Mouse (Mus musculus): ENCODE measurements at regions not wholly inside any gene's neighbourhood (a gene's known extent, or its start where the extent isn't known, plus 50 kb on each side); places are given as distances from the start of the nearest gene placed in this dataset.
A peak's percentile ranks its signal among the peaks of the same experiment; 100 is the strongest.
"Not testable (repeated sequence)": the region's sequence is repeated elsewhere in the genome, so short reads cannot be mapped to it uniquely, and the experiment has no call there.

DNA sequence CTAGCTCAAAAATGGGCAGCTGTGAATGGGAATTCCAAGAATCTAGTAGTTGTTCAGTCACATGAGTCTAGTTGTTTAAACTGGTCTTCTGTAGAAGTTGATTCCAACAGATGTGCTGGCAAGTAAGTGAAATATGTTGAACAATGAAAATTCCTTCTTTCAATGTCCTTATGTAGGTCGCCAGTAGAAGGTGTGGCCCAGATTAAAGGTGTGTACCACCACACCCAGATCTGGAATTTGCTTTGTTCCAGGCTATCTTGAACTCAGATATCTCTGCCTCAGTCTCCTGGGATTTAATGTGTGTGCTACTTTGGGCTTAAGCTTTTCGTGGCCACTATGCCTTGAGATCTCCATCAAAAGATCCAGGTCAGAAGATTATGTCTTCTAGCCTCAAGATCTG, 279.7 kb upstream of the Slc10a2 start:
- Histone ChIP-seq H3K4me2 (no peak overlapping the region), H3K27ac (no peak overlapping the region), H3K27me3 (replicated peaks) (no peaks in the 10 kb centered on the region), H3K4me3 (no peak overlapping the region), H3K4me1 (no peaks in the 10 kb centered on the region), H3K36me3 (replicated peaks) (no peaks in the 10 kb centered on the region), H3K9me3 (no peaks in the 10 kb centered on the region), H3K9ac (no peak overlapping the region)
- WGBS, result 78% methylated on average over 2 of the region's 2 CpGs
- ATAC-seq (replicated peaks), result no peak

DNA sequence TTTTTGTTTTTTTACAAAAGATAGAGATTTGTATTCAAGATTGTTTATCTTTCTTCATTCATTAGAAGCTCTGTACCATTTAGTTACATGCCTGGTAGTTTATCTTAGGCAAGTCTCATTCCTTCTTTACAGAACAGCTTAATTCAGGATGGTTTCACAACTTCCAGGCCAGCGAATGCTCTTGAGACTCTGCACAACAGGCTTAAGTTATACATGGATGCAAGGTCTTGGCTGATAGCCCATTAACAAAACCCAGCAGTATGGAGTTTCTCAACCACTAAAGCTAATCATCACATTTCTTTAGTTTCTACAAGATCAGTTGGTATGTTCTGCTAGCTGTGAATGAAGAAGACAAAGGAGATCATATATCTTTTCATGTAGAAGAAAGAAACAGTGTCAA, 272.9 kb upstream of the Slc10a2 start:
- Histone ChIP-seq H3K36me3 (replicated peaks) (no peaks in the 10 kb centered on the region), H3K9me3 (no peaks in the 10 kb centered on the region), H3K4me1 (no peaks in the 10 kb centered on the region), H3K4me2 (no peak overlapping the region), H3K9ac (no peak overlapping the region), H3K27ac (no peak overlapping the region), H3K27me3 (replicated peaks) (no peaks in the 10 kb centered on the region), H3K4me3 (no peak overlapping the region)
- ATAC-seq (replicated peaks), result no peak
- WGBS, result 92% methylated on average over 1 of the region's 1 CpGs

DNA sequence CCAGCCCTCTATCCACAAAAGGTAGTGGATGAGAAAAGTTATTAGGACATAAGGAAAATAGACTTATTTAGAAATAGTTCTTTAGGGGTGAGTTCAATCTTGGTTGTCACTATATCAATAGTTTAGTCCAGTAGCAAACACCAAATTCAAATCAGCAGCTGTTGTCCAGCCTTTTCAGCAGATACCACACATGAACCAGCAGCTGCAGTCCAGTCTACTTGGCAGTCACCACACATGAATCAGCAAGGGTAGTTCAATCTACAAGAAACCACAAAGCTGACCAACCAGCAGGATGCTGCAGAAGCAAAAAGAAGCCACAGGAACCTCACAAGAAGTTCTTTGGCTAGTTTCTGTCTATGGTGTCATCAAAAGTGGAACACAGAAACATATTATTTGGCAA, 234.8 kb upstream of the Slc10a2 start:
- H3K4me2 ChIP-seq, result no peak overlapping the region
- H3K4me3 ChIP-seq, result no peak overlapping the region
- no peaks in the 10 kb centered on the region for H3K4me1 ChIP-seq
- no peaks in the 10 kb centered on the region for H3K36me3 ChIP-seq (replicated peaks)
- H3K27ac ChIP-seq, result no peak overlapping the region
- H3K27me3 ChIP-seq (replicated peaks), result no peaks in the 10 kb centered on the region
- H3K9me3 ChIP-seq, result no peaks in the 10 kb centered on the region
- H3K9ac ChIP-seq, result no peak overlapping the region
- ATAC-seq (replicated peaks), result no peak

DNA sequence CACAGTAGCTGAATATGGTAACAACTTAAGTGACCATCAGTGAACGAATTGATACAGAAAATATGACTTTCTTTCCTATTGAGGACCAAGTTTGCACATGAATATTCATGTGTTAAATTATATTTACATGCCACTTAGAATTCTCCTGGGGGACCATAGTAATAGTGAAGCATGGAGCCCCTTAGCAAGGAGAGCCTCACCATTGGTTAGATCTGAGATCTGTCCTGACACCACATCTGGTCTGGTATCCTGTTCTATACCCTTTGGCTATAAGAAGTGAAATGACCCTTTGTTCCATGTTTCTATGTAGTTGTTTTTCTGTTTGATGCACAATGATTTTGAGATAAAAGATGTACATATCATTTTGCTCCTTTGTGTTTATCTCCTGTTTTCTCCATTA, 209.4 kb upstream of the Slc10a2 start:
- H3K4me1 ChIP-seq, result no peaks in the 10 kb centered on the region
- H3K27me3 ChIP-seq (replicated peaks), result no peaks in the 10 kb centered on the region
- H3K36me3 ChIP-seq (replicated peaks), result no peaks in the 10 kb centered on the region
- H3K27ac ChIP-seq, result no peak overlapping the region
- H3K4me3 ChIP-seq, result no peak overlapping the region
- WGBS, result 71% methylated on average over 1 of the region's 1 CpGs
- no peak for ATAC-seq (replicated peaks)
- H3K9ac ChIP-seq, result no peak overlapping the region
- no peaks in the 10 kb centered on the region for H3K9me3 ChIP-seq
- H3K4me2 ChIP-seq, result no peak overlapping the region

DNA sequence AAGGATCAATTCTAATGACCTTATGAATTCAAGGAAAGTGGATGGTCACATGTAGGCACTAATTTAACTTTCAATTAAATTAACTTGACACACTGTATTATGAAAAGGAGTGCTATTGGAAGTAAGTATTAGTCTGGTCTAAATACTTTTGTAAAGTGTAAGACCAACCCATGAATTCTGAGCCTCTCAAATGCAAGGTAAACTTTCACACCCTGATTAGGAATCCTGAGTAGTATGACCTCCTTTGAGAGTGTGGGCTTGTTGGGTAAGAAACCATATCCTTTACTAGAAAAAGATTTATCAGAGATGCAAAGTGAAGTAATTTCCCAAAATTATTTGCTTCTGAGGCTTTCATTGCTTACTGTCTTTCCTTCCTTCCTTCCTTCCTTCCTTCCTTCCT, 194.8 kb upstream of the Slc10a2 start:
- H3K4me1 ChIP-seq, result no peaks in the 10 kb centered on the region
- H3K27me3 ChIP-seq (replicated peaks), result no peaks in the 10 kb centered on the region
- ATAC-seq (replicated peaks), result no peak
- no peak overlapping the region for H3K9ac ChIP-seq
- H3K4me2 ChIP-seq, result no peak overlapping the region
- no peak overlapping the region for H3K4me3 ChIP-seq
- H3K36me3 ChIP-seq (replicated peaks), result no peaks in the 10 kb centered on the region
- no peak overlapping the region for H3K27ac ChIP-seq
- H3K9me3 ChIP-seq, result no peaks in the 10 kb centered on the region

DNA sequence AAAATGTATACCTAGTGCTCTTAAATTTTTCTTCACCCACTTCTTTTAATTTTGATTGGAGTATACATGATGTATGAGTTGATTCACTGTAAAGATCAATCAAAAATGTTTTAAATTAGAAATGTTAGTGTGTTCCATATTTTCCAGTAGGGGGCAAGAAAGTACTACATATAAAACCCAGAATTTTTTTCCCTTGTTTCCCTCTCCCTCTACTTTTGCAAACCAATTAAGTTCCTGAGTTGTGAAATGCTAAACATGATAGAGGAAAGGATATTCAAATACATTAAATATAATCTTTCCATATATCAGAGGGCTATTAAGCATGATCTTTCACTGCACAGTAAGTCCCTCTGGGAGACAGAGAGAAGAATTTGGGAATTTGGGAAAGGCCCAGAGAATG, 192.0 kb upstream of the Slc10a2 start:
- Histone ChIP-seq H3K4me2 (no peak overlapping the region), H3K9ac (no peak overlapping the region), H3K27ac (no peak overlapping the region), H3K27me3 (replicated peaks) (no peaks in the 10 kb centered on the region), H3K4me1 (no peaks in the 10 kb centered on the region), H3K36me3 (replicated peaks) (no peaks in the 10 kb centered on the region), H3K4me3 (no peak overlapping the region), H3K9me3 (no peaks in the 10 kb centered on the region)
- ATAC-seq (replicated peaks), result 0 out of 2 replicates have a peak, but pooled peaks have one; percentile 33

DNA sequence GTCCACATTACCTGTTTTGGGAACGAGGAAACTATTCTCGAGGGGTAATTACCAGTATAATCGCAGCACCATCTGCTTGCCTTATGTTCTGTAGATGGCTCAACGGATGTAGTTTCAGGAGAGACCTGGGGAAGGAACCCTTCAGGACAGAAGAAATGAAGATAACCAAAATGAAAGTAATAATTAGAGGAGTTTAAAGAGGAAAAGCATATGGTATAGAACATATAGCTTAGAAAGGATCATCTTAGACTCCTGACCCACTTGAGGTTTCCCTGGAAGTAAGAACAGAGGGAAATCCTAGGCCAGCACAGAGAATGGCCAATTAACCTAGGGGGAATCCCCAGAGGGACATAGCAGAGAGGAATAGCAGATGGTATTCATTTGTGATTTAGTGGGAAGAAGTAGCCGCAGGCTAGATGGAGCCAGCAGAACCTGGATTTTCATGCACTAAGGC, 180.6 kb upstream of the Slc10a2 start:
- H3K9ac ChIP-seq, result no peak overlapping the region
- no peak; the same call in 1 of the 2 replicates for ATAC-seq (replicated peaks)
- H3K9me3 ChIP-seq, result no peaks in the 10 kb centered on the region
- no peaks in the 10 kb centered on the region for H3K36me3 ChIP-seq (replicated peaks)
- no peak overlapping the region for H3K27ac ChIP-seq
- H3K4me3 ChIP-seq, result no peak overlapping the region
- no peak overlapping the region for H3K4me2 ChIP-seq
- WGBS, result 56% methylated on average over 5 of the region's 5 CpGs
- H3K27me3 ChIP-seq (replicated peaks), result no peaks in the 10 kb centered on the region
- H3K4me1 ChIP-seq, result no peaks in the 10 kb centered on the region

DNA sequence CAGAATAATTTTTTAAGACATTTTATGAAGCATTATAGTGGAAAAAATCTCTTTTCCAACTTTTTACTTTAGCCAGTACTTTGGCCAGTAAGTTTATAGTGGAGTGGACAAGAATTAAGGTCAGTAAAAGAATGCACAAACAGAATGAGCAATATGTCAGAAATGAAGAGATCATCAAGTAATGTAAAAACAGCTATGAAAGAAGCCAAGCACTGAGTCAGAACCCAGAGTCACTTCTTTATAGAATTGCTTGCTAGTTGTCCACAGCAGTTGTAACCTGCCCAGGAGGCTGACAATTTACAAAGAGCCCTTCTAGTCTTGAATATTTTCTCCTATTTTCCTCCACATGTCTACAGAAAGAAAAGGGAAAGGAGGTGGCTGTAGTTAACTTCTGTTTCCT, 178.6 kb upstream of the Slc10a2 start:
- no peak overlapping the region for H3K4me3 ChIP-seq
- H3K4me1 ChIP-seq, result no peaks in the 10 kb centered on the region
- no peaks in the 10 kb centered on the region for H3K9me3 ChIP-seq
- H3K36me3 ChIP-seq (replicated peaks), result no peaks in the 10 kb centered on the region
- no peak overlapping the region for H3K27ac ChIP-seq
- no peaks in the 10 kb centered on the region for H3K27me3 ChIP-seq (replicated peaks)
- no peak for ATAC-seq (replicated peaks)
- no peak overlapping the region for H3K4me2 ChIP-seq
- no peak overlapping the region for H3K9ac ChIP-seq

DNA sequence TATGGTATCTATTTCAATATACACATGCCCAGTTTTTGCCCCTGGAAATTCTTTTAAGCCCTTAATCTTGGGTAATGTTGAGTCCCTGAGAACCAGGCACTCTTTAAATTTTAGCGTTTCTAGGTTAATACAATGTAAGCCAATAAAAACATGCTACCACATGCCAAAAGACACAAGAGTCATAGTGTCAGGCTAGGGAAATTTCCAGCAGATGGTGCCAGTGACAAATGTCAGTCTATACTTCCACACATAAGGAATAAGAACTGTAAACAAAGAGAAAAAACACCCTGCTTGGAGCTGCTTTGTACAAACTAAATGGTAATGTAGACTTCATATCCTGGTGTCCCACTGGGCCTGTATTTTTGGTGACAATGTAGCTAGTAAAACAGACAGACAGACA, 157.2 kb upstream of the Slc10a2 start:
- H3K27me3 ChIP-seq (replicated peaks), result no peaks in the 10 kb centered on the region
- no peak for ATAC-seq (replicated peaks)
- no peaks in the 10 kb centered on the region for H3K4me1 ChIP-seq
- no peak overlapping the region for H3K4me3 ChIP-seq
- H3K36me3 ChIP-seq (replicated peaks), result no peaks in the 10 kb centered on the region
- H3K4me2 ChIP-seq, result no peak overlapping the region
- H3K9ac ChIP-seq, result no peak overlapping the region
- no peak overlapping the region for H3K27ac ChIP-seq
- H3K9me3 ChIP-seq, result no peaks in the 10 kb centered on the region
- 84% methylated on average over 1 of the region's 1 CpGs for WGBS

DNA sequence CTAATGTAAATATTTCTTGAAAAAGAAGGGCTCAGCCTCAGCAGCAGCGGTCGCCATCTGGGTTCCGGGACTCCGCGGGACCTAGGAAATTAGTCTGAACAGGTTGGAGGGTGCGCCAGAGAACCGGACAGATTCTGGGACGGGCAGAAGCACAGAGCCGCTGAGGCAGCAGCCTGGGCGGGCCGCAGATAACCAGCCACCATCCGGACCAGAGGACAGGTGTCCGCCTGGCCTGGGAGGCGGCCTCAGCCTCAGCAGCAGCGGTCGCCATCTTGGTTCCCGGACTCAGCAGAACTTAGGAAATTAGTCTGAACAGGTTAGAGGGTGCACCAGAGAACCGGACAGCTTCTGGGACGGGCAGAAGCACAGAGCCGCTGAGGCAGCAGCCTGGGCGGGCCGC, 136.7 kb upstream of the Slc10a2 start:
- H3K27ac ChIP-seq; H3K27me3 ChIP-seq (replicated peaks); H3K4me3 ChIP-seq; H3K4me2 ChIP-seq; H3K9ac ChIP-seq; H3K36me3 ChIP-seq (replicated peaks); H3K4me1 ChIP-seq; ATAC-seq (replicated peaks); H3K9me3 ChIP-seq: not testable (repeated sequence)
- WGBS, result 97% methylated on average over 22 of the region's 22 CpGs

Data from midbrain, embryonic 15.5 days (tissue).